Mouse (Mus musculus): ENCODE data around the gene Avp.

Avp gene

DNA sequence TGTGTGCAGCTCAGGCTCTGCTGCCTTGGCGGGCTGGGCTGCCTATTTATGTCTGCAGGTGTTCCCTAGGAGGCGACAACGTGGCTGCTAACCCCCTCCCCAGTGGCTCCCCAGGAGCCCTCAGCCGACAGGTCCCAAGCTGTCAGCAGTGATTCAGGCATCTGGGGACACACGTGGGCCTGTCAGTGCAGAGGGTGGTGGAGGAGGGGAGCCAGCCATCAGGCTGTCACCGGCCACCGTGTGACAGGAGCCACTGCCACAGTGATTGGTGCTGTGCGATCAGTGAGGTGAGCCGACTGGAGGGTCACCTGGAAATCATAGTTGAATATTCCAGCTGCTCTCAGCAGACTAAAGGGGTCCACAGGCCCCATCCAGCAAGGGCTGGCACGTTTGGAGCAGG is at the start of gene Avp:
TSS of gene Avp (minus strand) at position 3 of the 400 bp plus-strand sequence.
- in situ Hi-C loops (cut with MboI, MseI) = no loop called here

GRCm38 (mm10) chr2:130629839-130630203 is 47.5 kb upstream of the Avp start, which contains the start of the genes Fastkd5 and Ubox5:
Fastkd5 (minus strand) TSS chr2:130630027.
Ubox5 (minus strand) TSS chr2:130630038.
- in situ Hi-C loops (cut with MboI, MseI) = loop anchor here in 1 of 2 experiments (10.0 kb wide), 1 partner anchor 1235 kb away; no protein-coding TSS in a partner anchor

- in situ Hi-C loops (cut with MboI, MseI) = loop anchor here in 1 of 2 experiments (10.0 kb wide), 1 partner anchor 1234 kb away; no protein-coding TSS in a partner anchor
These were observed 46.9 kb upstream of the Avp start for GRCm38 (mm10) chr2:130629080-130629838.

DNA sequence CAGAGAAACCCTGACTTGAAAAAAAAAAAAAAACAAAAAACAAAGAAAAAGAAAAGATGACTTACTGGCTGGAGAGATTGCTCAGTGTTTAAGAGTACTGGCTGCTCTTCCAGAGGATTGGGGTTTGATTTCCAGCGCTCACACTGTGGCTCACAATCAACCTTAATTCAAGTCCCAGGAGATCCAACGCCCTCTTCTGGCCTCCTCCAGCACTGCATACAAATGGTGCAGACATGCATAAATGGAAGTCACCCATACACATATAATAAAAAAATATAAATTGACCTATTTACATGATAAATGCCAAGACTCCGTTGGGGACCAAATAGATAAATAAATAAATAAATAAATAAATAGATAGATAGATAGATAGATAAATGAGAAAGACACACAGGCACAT is 46.1 kb upstream of the Avp start:
- in situ Hi-C loops (cut with MboI, MseI) = loop anchor here in 1 of 2 experiments (10.0 kb wide), 1 partner anchor 1234 kb away; no protein-coding TSS in a partner anchor

DNA sequence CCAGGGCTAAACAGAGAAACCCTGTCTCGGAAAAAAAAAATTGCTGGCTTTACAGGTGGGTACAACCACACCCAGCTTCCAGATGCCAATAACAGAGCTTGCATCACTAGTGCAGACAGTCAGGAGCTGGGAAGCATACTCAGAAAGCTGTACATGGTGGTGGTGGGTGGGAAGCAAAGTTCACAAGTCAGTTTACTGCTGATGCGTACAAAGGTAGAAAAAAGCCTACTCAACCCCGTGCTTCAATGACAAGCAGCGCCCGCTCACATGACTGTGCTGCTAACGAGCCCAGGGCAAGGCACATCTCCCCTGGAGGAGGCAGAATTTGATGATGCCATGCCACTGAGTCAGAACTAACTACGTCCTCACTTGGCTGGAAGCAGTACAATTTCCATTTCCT is 36.6 kb upstream of the Avp start:
- in situ Hi-C loops (cut with MboI, MseI) = loop anchor here in 1 of 2 experiments (10.0 kb wide), 1 partner anchor 146 kb away; no protein-coding TSS in a partner anchor

DNA sequence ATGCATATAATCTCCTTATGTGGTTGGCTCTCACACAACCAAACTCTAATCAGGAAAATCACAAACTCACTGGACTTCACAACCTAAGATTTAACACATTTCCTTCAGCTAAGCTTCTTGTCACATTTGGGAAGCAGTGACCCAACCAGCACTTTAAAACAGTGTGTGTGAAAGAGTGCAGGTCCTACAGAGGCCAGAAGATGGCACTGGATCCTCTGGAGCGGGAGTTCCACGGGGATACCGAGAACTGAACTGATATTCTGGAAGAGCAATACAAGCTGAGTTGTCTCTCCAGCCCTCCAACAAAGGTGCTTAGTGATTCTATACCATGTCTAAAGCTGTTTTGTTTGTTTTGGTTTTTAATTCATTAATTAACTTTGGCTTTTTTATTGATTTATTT is 30.7 kb upstream of the Avp start:
- in situ Hi-C loops (cut with MboI, MseI) = loop anchor here in 1 of 2 experiments (10.0 kb wide), 1 partner anchor 152 kb away; no protein-coding TSS in a partner anchor

DNA sequence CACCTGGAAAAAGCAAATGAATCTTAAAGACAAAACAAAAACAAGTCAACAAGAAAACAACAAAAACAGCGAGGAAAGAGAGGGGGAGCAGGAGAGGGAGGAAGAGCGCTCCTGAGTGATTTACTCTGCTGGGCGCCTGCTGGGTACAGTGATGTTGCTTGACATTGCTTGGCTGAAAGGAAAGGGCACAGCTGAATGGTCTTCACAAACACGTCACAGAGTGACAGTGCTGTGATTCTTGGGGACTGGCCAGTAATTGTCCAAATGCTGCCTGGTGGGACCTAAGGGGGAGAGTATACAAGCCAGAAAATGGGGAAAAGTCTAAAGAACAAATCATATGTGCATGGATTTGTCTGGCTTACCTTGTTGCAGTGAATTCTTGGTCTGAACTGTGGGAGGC is 19.8 kb upstream of the Avp start:
- in situ Hi-C loops (cut with MboI, MseI) = loop anchor here in 1 of 2 experiments (10.0 kb wide), 1 partner anchor 1563 kb away; no protein-coding TSS in a partner anchor

- in situ Hi-C loops (cut with MboI, MseI) = no loop called here
These were observed 16.0 kb upstream of the Avp start for GRCm38 (mm10) chr2:130598399-130598798.

GRCm38 (mm10) chr2:130597601-130598010 is 15.3 kb upstream of the Avp start:
- in situ Hi-C loops (cut with MboI, MseI) = no loop called here

- in situ Hi-C loops (cut with MboI, MseI) = no loop called here
These were observed 13.2 kb upstream of the Avp start for GRCm38 (mm10) chr2:130595596-130595995.

GRCm38 (mm10) chr2:130591016-130591415 is 8.7 kb upstream of the Avp start:
- in situ Hi-C loops (cut with MboI, MseI) = no loop called here

DNA sequence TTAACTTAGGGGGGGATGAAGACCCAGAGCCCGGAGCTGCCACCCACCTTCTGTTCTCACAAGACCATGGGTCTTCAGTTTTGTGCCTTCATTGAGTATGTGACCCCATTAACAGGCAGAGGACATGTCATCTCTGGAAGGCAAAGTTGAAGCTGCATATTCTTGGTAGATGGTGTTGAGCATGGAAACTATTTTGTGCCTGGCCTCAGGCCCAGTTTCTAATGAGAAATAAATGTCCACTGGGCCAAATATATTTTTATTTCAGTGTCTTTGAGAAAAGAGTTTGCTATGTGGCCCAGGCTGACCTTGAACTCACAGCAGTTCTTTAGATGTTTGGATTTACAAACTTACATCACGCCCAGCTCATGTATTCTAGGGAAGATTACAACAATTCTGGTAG is 7.4 kb upstream of the Avp start:
- in situ Hi-C loops (cut with MboI, MseI) = no loop called here

GRCm38 (mm10) chr2:130589157-130589556 is 6.8 kb upstream of the Avp start:
- in situ Hi-C loops (cut with MboI, MseI) = no loop called here

DNA sequence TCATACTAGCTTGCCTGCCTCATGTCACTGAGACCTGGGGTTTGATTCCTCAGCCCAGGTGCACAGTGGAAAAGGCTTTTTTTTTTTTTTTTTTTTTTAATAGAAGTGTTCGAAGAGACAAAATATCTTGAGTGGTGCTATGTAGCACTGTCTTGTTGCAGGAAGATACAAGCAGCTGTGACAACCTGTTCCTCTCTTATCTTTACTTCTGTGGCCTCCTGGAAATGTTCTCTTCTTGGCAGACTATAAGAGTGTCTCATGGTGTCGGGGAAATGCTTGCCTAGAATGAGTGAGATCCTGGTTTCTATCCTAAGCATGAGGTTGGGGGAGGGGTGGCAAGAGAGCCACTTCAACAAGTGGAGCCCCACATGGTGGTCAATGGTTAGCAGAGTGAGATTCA is 6.0 kb upstream of the Avp start:
- in situ Hi-C loops (cut with MboI, MseI) = no loop called here

DNA sequence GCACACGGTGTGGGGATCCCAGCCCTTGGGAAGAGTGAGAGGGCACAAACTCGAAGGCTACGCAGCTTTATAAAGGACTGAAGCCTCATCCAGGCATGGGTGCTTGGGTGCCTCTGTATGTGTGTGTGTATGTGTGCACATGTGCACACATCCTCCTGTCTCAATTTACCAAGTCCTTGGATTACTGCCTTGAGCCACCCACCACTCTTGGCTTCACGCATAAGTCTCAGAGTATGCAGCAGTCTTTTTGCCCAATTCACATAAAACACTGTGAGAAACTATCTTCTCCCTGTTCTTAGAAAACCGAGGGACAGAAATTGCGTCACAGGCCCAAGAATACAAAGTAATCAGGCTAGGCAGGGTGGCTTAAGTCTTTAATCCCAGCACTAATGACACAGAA is 3.7 kb upstream of the Avp start:
- in situ Hi-C loops (cut with MboI, MseI) = no loop called here

- in situ Hi-C loops (cut with MboI, MseI) = no loop called here
These were observed 1.7 kb upstream of the Avp start for GRCm38 (mm10) chr2:130583902-130584560.

DNA sequence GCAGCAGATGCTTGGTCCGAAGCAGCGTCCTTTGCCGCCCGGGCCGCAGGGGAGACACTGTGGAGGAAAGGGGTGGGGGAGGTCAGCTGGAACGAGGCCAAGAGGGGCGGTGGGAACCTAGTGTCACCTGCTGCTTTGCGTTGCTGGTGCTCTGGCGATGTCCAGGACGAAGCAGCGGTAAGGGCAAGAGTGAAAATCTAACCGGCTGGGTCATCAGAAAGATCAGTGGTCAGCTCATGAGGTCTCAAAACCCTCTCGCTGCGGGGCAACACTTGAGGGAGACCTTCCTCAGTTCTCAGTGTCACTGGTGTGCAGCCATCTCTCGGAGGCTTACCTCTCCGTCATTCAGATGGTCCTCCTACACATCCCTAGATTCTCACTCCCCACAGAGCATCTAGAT is 1.2 kb downstream of the Avp start:
- in situ Hi-C loops (cut with MboI, MseI) = no loop called here

GRCm38 (mm10) chr2:130579791-130580190 is 2.6 kb downstream of the Avp start:
- in situ Hi-C loops (cut with MboI, MseI) = loop anchor here in 1 of 2 experiments (5.0 kb wide), 1 partner anchor 88 kb away; the partner anchor contains the start of gene Itpa

- in situ Hi-C loops (cut with MboI, MseI) = loop anchor here in 1 of 2 experiments (5.0 kb wide), 1 partner anchor 89 kb away; the partner anchor contains the start of gene Itpa
These were observed 4.2 kb downstream of the Avp start for GRCm38 (mm10) chr2:130578148-130578547.

- in situ Hi-C loops (cut with MboI, MseI) = loop anchor here in 1 of 2 experiments (5.0 kb wide), 1 partner anchor 90 kb away; the partner anchor contains the start of gene Itpa
These were observed 4.7 kb downstream of the Avp start for GRCm38 (mm10) chr2:130577632-130578031.

DNA sequence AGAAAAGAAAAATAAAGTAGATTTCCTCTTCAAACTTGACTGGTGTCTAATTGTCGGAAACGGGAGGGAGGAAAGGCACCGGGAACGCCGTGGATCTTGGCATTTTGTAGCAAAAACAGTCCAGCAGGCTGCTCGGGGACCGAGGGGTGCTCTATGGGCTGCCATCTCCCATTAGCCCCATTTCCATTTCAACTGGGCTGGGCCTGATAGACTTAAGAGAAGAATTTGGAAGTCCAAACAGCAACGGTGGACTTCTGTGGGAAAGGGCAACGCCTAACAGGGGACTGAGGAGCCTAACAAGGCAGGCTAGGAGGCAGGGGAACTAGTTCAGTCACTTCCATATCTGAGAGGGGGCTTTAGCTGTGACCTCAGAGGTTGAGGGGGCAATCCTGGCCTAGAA is 5.3 kb downstream of the Avp start:
- in situ Hi-C loops (cut with MboI, MseI) = loop anchor here in 1 of 2 experiments (5.0 kb wide), 1 partner anchor 90 kb away; the partner anchor contains the start of gene Itpa

GRCm38 (mm10) chr2:130576564-130576963 is 5.8 kb downstream of the Avp start:
- in situ Hi-C loops (cut with MboI, MseI) = loop anchor here in 1 of 2 experiments (5.0 kb wide), 1 partner anchor 91 kb away; the partner anchor contains the start of gene Itpa
